Mouse (Mus musculus) testis, adult 2 months (tissue): ENCODE measurements around the gene Aurkb. TPM values are rescaled to one million over a fixed set of nuclear protein-coding genes. Genes with fewer than 3 reads are reported as not detected.

Source experiments
- H3K27ac ChIP-seq: fragments of 200-500 bp; 2 replicates; pipeline ENCODE4 v1.5.1; 2012; ENCODE audit warnings: low read depth, low read length; ENCODE audit not compliant: control insufficient read depth, insufficient read depth
- H3K27me3 ChIP-seq: fragments of 200-500 bp; 2 replicates; pipeline ENCODE4 v1.6.1; 2012; ENCODE audit warnings: mild to moderate bottlenecking, low read length, moderate library complexity; ENCODE audit not compliant: control insufficient read depth, insufficient read depth
- H3K36me3 ChIP-seq: fragments of 200-500 bp; 2 replicates; pipeline ENCODE4 v1.6.1; 2012; ENCODE audit warnings: mild to moderate bottlenecking, low read length; ENCODE audit not compliant: control insufficient read depth, insufficient read depth
- H3K4me1 ChIP-seq: fragments of 200-500 bp; 2 replicates; pipeline ENCODE4 v1.6.1; 2012; ENCODE audit warnings: low read length; ENCODE audit not compliant: control insufficient read depth, insufficient read depth
- H3K4me3 ChIP-seq: fragments of 200-500 bp; 2 replicates; pipeline ENCODE4 v1.5.1; 2012; ENCODE audit warnings: low read depth, mild to moderate bottlenecking, low read length, moderate library complexity, mixed read lengths; ENCODE audit not compliant: control insufficient read depth
- CTCF ChIP-seq: fragments of 200-500 bp; IDR thresholded peaks from 2 replicates; pipeline ENCODE4 v1.5.1; 2012; ENCODE audit warnings: low read depth, mild to moderate bottlenecking, inconsistent platforms, low read length, moderate library complexity; ENCODE audit not compliant: control insufficient read depth, insufficient read depth, insufficient replicate concordance
- POLR2A ChIP-seq: fragments of 200-500 bp; IDR thresholded peaks from 2 replicates; pipeline ENCODE4 v1.6.1; 2012; ENCODE audit warnings: low read depth, mild to moderate bottlenecking, inconsistent platforms, low read length, moderate library complexity; ENCODE audit not compliant: control insufficient read depth
- polyA plus RNA-seq: library from polyadenylated mRNA; depleted of rRNA; stranded (reverse); fragments of >200 nt; gene quantifications from 2 replicates; pipeline ENCODE4 v1.2.3, GENCODE M21; 2012; rRNA removed

Aurkb gene
- polyA plus RNA-seq, 1 experiment: 15.2 TPM

- peak overlapping the region; percentile 20 for H3K27ac ChIP-seq
- peaks cover 27% of the 10 kb centered on the region for H3K4me1 ChIP-seq
- peaks cover 6% of the 10 kb centered on the region for H3K36me3 ChIP-seq
- no peaks in the 10 kb centered on the region for H3K27me3 ChIP-seq
- peak overlapping the region; percentile 99 for H3K4me3 ChIP-seq
- no peak for TF ChIP-seq CTCF
- TF ChIP-seq POLR2A: no peak
Observed at GRCm38 (mm10) chr11:69100639-69101360, 55.4 kb downstream of the Aurkb start.

Other genes with a start within 250 kb of the Aurkb start
- gene Ndel1, start 173.8 kb upstream of the Aurkb start, polyA plus RNA-seq: 73.8 and 80.3 TPM in 2 replicates
- gene Rnf222, start 157.1 kb upstream of the Aurkb start, polyA plus RNA-seq: 1.1 TPM in 2 replicates
- gene Rpl26, start 144.1 kb upstream of the Aurkb start, polyA plus RNA-seq: 938 and 997 TPM in 2 replicates
- 506 and 512 TPM in 2 replicates for gene Odf4, start 118.6 kb upstream of the Aurkb start, polyA plus RNA-seq
- gene Arhgef15, start 88.2 kb upstream of the Aurkb start, polyA plus RNA-seq: 3.7 and 3.8 TPM in 2 replicates
- gene Slc25a35, start 77.5 kb upstream of the Aurkb start, polyA plus RNA-seq: 40.8 and 56.4 TPM in 2 replicates
- gene Rangrf, start 70.5 kb upstream of the Aurkb start, polyA plus RNA-seq: 1,176 and 1,231 TPM in 2 replicates
- gene Pfas, start 37.2 kb upstream of the Aurkb start, polyA plus RNA-seq: 9.6 and 11.8 TPM in 2 replicates
- 44.5 and 44.9 TPM in 2 replicates for gene Ctc1, start 29.7 kb upstream of the Aurkb start, polyA plus RNA-seq
- 13.4 and 15.8 TPM in 2 replicates for gene Borcs6, start 14.1 kb downstream of the Aurkb start, polyA plus RNA-seq
- gene Tmem107, start 25.2 kb downstream of the Aurkb start, polyA plus RNA-seq: 135 and 142 TPM in 2 replicates
- 36.3 and 43.1 TPM in 2 replicates for gene Vamp2, start 42.8 kb downstream of the Aurkb start, polyA plus RNA-seq
- 103 and 106 TPM in 2 replicates for gene Per1, start 49.6 kb downstream of the Aurkb start, polyA plus RNA-seq
- 0.17 TPM in 2 replicates for gene Hes7, start 74.8 kb downstream of the Aurkb start, polyA plus RNA-seq
- gene 9130213A22Rik, start 76.9 kb downstream of the Aurkb start, polyA plus RNA-seq: 0.24 and 0.28 TPM in 2 replicates
- 6.1 and 7.0 TPM in 2 replicates for gene Aloxe3, start 80.2 kb downstream of the Aurkb start, polyA plus RNA-seq
- gene Alox12b, start 111.3 kb downstream of the Aurkb start, polyA plus RNA-seq: 0.29 and 0.49 TPM in 2 replicates
- gene Alox8, start 152.2 kb downstream of the Aurkb start, polyA plus RNA-seq: 0.05 and 0.06 TPM in 2 replicates
- gene Gucy2e, start 191.4 kb downstream of the Aurkb start, polyA plus RNA-seq: 0.16 and 0.17 TPM in 2 replicates